Mouse (Mus musculus): ENCODE results near the gene Gmpr2. TPM values are rescaled to one million over a fixed set of nuclear protein-coding genes. Genes with fewer than 3 reads are reported as not detected.
A peak's percentile ranks its signal among the peaks of the same experiment; 100 is the strongest.

Gmpr2 gene
- polyA plus RNA-seq, 1 experiment from 2014 or later: 62.2 TPM

- WGBS: 84% methylated on average over 6 of the region's 6 CpGs
- H3K9ac ChIP-seq (ENCODE audit: low read length): no peak overlapping the region
- H3K36me3 ChIP-seq (ENCODE audit: control insufficient read depth, insufficient read depth, low read length): peaks cover 12% of the 10 kb centered on the region
- no peak overlapping the region for H3K4me2 ChIP-seq (ENCODE audit: low read depth, low read length)
- no peaks in the 10 kb centered on the region for H3K27me3 ChIP-seq (ENCODE audit: control insufficient read depth, insufficient read depth, low read depth, low read length)
- no peak overlapping the region for H3K4me3 ChIP-seq (ENCODE audit: low read length)
- no peak overlapping the region for H3K27ac ChIP-seq (ENCODE audit: low read length)
- no peaks in the 10 kb centered on the region for H3K9me3 ChIP-seq (ENCODE audit: control insufficient read depth, low read length)
- peaks cover 11% of the 10 kb centered on the region for H3K4me1 ChIP-seq (replicated peaks; ENCODE audit: control insufficient read depth, insufficient read depth, low read length)
- no peak for ATAC-seq (ENCODE audit: low read depth)
Measured at GRCm38 (mm10) chr14:55719737-55720136, 48.0 kb downstream of the Gmpr2 start.

GRCm38 (mm10) chr14:55720666-55721065, 48.9 kb downstream of the Gmpr2 start:
- H3K27me3 ChIP-seq (ENCODE audit: control insufficient read depth, insufficient read depth, low read depth, low read length): no peaks in the 10 kb centered on the region
- ATAC-seq (ENCODE audit: low read depth): no peak
- H3K9ac ChIP-seq (ENCODE audit: low read length): no peak overlapping the region
- H3K27ac ChIP-seq (ENCODE audit: low read length): no peak overlapping the region
- H3K4me1 ChIP-seq (replicated peaks; ENCODE audit: control insufficient read depth, insufficient read depth, low read length): peaks cover 6% of the 10 kb centered on the region
- H3K4me2 ChIP-seq (ENCODE audit: low read depth, low read length): no peak overlapping the region
- H3K9me3 ChIP-seq (ENCODE audit: control insufficient read depth, low read length): no peaks in the 10 kb centered on the region
- H3K36me3 ChIP-seq (ENCODE audit: control insufficient read depth, insufficient read depth, low read length): peaks cover 12% of the 10 kb centered on the region
- 96% methylated on average over 12 of the region's 12 CpGs for WGBS
- H3K4me3 ChIP-seq (ENCODE audit: low read length): no peak overlapping the region

DNA sequence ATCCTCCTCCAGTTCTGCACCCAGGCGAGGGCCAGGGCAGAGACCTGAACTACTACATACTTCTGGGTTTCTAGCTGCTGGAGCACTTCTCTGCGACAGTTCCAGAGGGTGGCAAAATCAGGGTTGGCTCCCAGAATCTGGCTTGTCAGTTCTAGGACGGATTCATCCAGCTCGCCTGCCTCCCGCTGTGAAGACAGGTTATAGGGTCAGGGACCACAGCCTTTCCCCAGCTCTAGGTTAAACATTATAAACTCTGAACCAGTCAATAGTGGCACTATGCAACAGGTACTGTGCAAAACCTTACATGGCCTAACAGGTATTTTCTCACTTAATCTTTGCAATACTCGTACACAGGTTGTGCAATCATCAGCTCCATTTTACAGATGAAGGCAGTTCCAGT, 49.3 kb downstream of the Gmpr2 start:
- Histone ChIP-seq H3K4me2 (ENCODE audit: low read depth, low read length) (peak overlapping the region; percentile 73), H3K4me3 (ENCODE audit: low read length) (peak overlapping the region; percentile 88), H3K9me3 (ENCODE audit: control insufficient read depth, low read length) (no peaks in the 10 kb centered on the region), H3K4me1 (replicated peaks; ENCODE audit: control insufficient read depth, insufficient read depth, low read length) (peaks cover 6% of the 10 kb centered on the region), H3K27me3 (ENCODE audit: control insufficient read depth, insufficient read depth, low read depth, low read length) (no peaks in the 10 kb centered on the region), H3K36me3 (ENCODE audit: control insufficient read depth, insufficient read depth, low read length) (peaks cover 12% of the 10 kb centered on the region), H3K9ac (ENCODE audit: low read length) (peak overlapping the region; percentile 90; the same call in 1 of the 2 replicates), H3K27ac (ENCODE audit: low read length) (no peak overlapping the region)
- WGBS: 67% methylated on average over 6 of the region's 6 CpGs
- no peak for ATAC-seq (ENCODE audit: low read depth)

DNA sequence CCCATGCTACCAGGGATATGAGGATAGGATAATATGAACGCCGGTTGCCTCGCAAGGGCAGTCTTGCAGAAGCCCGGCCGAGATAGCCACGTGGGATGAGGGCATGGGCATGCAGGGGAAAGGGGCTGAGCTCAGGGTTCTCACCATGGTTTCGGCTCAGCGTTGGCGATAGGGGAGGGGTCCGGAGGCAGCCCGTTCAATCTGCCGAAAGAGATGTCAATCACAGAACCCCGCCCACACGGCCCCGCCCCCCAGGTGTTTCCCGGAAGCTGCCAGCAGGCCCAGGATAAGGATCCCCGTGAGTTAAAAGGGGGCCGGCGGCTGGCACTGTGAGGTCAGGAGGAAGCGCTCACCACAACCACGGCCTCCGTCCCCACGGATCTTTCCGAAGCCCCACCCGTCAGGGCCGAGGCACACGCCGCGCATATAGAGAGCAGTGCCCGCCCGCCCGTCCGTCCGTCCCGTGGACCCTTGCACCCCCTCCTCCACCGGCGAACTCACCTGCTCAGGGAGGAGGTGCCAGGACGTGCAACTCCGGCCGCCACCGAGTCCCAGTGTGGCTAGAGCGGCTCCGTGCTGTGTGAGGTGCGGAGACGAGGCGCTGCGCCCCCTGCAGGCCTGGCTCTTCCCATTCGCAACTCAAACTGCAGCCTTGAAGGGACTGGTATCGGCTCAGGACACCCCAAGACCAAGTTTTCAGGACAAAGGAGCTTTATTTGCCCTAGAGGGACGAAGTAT, 50.1 kb downstream of the Gmpr2 start, which contains the start of gene Rabggta:
Gene Rabggta (minus strand): TSS at position 564 of the 738 bp plus-strand sequence.
- under 1% methylated on average over 48 of the region's 50 CpGs for WGBS
- H3K36me3 ChIP-seq (ENCODE audit: control insufficient read depth, insufficient read depth, low read length): peaks cover 12% of the 10 kb centered on the region
- ATAC-seq (ENCODE audit: low read depth): peak; percentile 97
- peak within 1 kb of the TSS; percentile 90 for H3K9ac ChIP-seq (ENCODE audit: low read length)
- H3K27me3 ChIP-seq (ENCODE audit: control insufficient read depth, insufficient read depth, low read depth, low read length): no peaks in the 10 kb centered on the region
- no peaks in the 10 kb centered on the region for H3K9me3 ChIP-seq (ENCODE audit: control insufficient read depth, low read length)
- H3K4me1 ChIP-seq (replicated peaks; ENCODE audit: control insufficient read depth, insufficient read depth, low read length): peaks cover 6% of the 10 kb centered on the region
- H3K4me3 ChIP-seq (ENCODE audit: low read length): peak within 1 kb of the TSS; percentile 88
- peak within 1 kb of the TSS; percentile 73 for H3K4me2 ChIP-seq (ENCODE audit: low read depth, low read length)
- peak within 1 kb of the TSS; percentile 88 for H3K27ac ChIP-seq (ENCODE audit: low read length)

DNA sequence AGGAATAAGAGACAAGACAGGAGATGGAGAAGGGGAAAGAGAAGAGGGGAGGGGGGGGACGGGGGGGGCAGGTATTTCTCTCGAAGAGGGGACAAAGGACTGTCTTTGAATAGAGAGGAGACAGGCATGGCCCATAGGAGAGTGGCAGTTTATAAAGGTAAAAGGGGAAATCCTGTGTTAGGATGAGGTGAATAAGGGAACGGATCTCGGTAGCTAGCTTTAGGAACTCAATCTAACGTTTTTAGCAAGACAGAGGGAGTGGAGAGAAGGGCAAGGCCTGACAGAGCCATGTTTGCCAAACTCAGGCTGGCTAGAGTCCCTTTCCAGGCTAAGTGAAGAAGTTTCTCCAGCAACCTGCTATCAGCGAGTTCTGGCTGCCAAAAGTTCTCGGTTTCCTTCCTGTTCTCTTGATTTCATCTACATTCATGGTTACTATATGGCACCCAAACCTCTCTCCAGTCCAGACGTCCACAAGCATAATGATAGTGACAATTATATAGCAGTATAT, 50.8 kb downstream of the Gmpr2 start:
- WGBS: 35% methylated on average over 8 of the region's 8 CpGs
- Histone ChIP-seq H3K9ac (ENCODE audit: low read length) (peak overlapping the region; percentile 90), H3K36me3 (ENCODE audit: control insufficient read depth, insufficient read depth, low read length) (peaks cover 12% of the 10 kb centered on the region), H3K27me3 (ENCODE audit: control insufficient read depth, insufficient read depth, low read depth, low read length) (no peaks in the 10 kb centered on the region), H3K9me3 (ENCODE audit: control insufficient read depth, low read length) (no peaks in the 10 kb centered on the region), H3K4me1 (replicated peaks; ENCODE audit: control insufficient read depth, insufficient read depth, low read length) (peaks cover 6% of the 10 kb centered on the region), H3K27ac (ENCODE audit: low read length) (peak overlapping the region; percentile 88; the same call in 1 of the 2 replicates), H3K4me2 (ENCODE audit: low read depth, low read length) (peak overlapping the region; percentile 73), H3K4me3 (ENCODE audit: low read length) (peak overlapping the region; percentile 88)
- ATAC-seq (ENCODE audit: low read depth): 0 out of 2 replicates have a peak, but pooled peaks have one; percentile 1

DNA sequence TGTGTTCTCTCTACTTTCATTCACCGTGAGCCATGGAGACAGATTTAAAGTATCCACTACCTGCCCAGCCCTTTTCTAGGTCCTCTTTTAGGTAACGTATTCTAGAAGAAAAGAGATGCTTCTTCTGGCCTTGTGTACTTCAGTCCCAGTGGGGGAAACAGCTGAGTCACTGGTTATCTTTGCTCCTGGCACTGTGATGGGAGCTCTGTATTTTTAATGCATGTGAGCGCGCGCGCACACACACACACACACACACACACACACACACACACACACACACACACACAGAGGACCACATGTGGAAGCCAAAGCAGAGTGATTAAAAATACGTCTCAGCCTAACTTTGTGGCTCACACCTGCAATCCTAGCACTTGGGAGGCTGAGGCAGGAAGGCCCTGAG, 51.7 kb downstream of the Gmpr2 start:
- no peaks in the 10 kb centered on the region for H3K27me3 ChIP-seq (ENCODE audit: control insufficient read depth, insufficient read depth, low read depth, low read length)
- ATAC-seq (ENCODE audit: low read depth): no peak
- H3K36me3 ChIP-seq (ENCODE audit: control insufficient read depth, insufficient read depth, low read length): peaks cover 7% of the 10 kb centered on the region
- H3K27ac ChIP-seq (ENCODE audit: low read length): no peak overlapping the region
- no peak overlapping the region for H3K4me3 ChIP-seq (ENCODE audit: low read length)
- peaks cover 6% of the 10 kb centered on the region for H3K4me1 ChIP-seq (replicated peaks; ENCODE audit: control insufficient read depth, insufficient read depth, low read length)
- 93% methylated on average over 7 of the region's 7 CpGs for WGBS
- H3K9me3 ChIP-seq (ENCODE audit: control insufficient read depth, low read length): no peaks in the 10 kb centered on the region
- H3K9ac ChIP-seq (ENCODE audit: low read length): no peak overlapping the region
- H3K4me2 ChIP-seq (ENCODE audit: low read depth, low read length): no peak overlapping the region

DNA sequence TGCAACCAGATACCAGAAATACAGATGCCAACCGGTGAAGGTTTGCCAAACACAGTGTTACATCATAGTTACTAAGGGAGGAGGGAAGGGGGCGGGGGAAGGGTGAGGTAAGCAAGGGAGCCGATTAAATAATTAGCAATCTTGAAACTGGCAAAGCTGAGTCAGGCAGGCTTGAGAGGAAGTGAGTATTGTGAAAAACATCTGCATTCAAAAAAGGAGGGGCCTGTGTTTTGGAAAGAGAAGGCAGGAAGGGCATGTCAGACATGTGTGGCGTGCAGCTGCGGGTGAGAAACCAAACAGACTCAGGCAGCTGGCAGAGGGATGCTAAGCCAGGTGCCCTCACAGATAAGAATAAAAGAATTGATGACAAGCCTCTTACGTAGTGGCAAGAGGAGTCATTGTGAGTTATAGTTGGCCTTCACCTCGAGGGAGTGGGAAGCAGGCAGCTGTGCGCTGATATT, 52.7 kb downstream of the Gmpr2 start:
- no peak overlapping the region; the same call in 1 of the 2 replicates for H3K9ac ChIP-seq (ENCODE audit: low read length)
- H3K27ac ChIP-seq (ENCODE audit: low read length): no peak overlapping the region
- H3K4me3 ChIP-seq (ENCODE audit: low read length): no peak overlapping the region
- ATAC-seq (ENCODE audit: low read depth): no peak
- H3K4me1 ChIP-seq (replicated peaks; ENCODE audit: control insufficient read depth, insufficient read depth, low read length): peaks cover 8% of the 10 kb centered on the region
- no peaks in the 10 kb centered on the region for H3K27me3 ChIP-seq (ENCODE audit: control insufficient read depth, insufficient read depth, low read depth, low read length)
- 43% methylated on average over 8 of the region's 8 CpGs for WGBS
- H3K4me2 ChIP-seq (ENCODE audit: low read depth, low read length): no peak overlapping the region
- 0 out of 2 replicates have a peak, but pooled peaks cover 4% of the 10 kb centered on the region for H3K36me3 ChIP-seq (ENCODE audit: control insufficient read depth, insufficient read depth, low read length)
- H3K9me3 ChIP-seq (ENCODE audit: control insufficient read depth, low read length): no peaks in the 10 kb centered on the region

DNA sequence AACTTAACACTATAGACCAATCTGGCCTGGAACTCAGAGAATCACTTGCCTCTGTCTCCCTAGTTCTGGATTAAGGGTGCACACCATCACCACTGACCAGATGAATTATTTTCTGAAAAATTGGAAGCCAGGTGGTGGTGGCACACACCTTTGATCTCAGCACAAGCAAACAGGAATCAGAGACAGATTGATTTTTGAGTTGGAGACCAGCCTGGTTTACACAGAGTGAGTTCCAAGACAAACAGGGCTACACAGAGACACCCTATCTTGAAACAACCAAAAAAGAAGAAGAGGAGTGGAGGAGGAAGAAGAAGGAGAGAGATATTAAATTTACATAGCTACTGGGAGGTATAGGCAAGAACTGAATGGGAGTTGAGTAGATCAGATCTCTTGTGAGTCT, 54.5 kb downstream of the Gmpr2 start:
- Histone ChIP-seq H3K4me3 (ENCODE audit: low read length) (no peak overlapping the region), H3K27me3 (ENCODE audit: control insufficient read depth, insufficient read depth, low read depth, low read length) (no peaks in the 10 kb centered on the region), H3K4me2 (ENCODE audit: low read depth, low read length) (no peak overlapping the region), H3K9me3 (ENCODE audit: control insufficient read depth, low read length) (no peaks in the 10 kb centered on the region), H3K27ac (ENCODE audit: low read length) (no peak overlapping the region), H3K36me3 (ENCODE audit: control insufficient read depth, insufficient read depth, low read length) (no peaks in the 10 kb centered on the region), H3K4me1 (replicated peaks; ENCODE audit: control insufficient read depth, insufficient read depth, low read length) (peaks cover 7% of the 10 kb centered on the region), H3K9ac (ENCODE audit: low read length) (no peak overlapping the region)
- no peak for ATAC-seq (ENCODE audit: low read depth)

GRCm38 (mm10) chr14:55727889-55728685, 56.3 kb downstream of the Gmpr2 start:
- H3K27ac ChIP-seq (ENCODE audit: low read length): no peak overlapping the region
- no peaks in the 10 kb centered on the region for H3K9me3 ChIP-seq (ENCODE audit: control insufficient read depth, low read length)
- peaks cover 5% of the 10 kb centered on the region; the same call in 1 of the 2 replicates for H3K4me1 ChIP-seq (replicated peaks; ENCODE audit: control insufficient read depth, insufficient read depth, low read length)
- no peaks in the 10 kb centered on the region for H3K27me3 ChIP-seq (ENCODE audit: control insufficient read depth, insufficient read depth, low read depth, low read length)
- no peak overlapping the region for H3K4me2 ChIP-seq (ENCODE audit: low read depth, low read length)
- H3K9ac ChIP-seq (ENCODE audit: low read length): no peak overlapping the region
- no peaks in the 10 kb centered on the region for H3K36me3 ChIP-seq (ENCODE audit: control insufficient read depth, insufficient read depth, low read length)
- WGBS: 41% methylated on average over 8 of the region's 8 CpGs
- no peak overlapping the region for H3K4me3 ChIP-seq (ENCODE audit: low read length)
- peak; percentile 34 for ATAC-seq (ENCODE audit: low read depth)

All from lung, embryonic 16.5 days (tissue).